Mouse (Mus musculus): Measurements from ENCODE around the gene Ahctf1. TPM values are rescaled to one million over a fixed set of nuclear protein-coding genes. Genes with fewer than 3 reads are reported as not detected.
"Not testable (repeated sequence)": the region's sequence is repeated elsewhere in the genome, so short reads cannot be mapped to it uniquely, and the experiment has no call there.

Gene Ahctf1
- polyA plus RNA-seq, 1 experiment from 2014 or later: 23.6 TPM

DNA sequence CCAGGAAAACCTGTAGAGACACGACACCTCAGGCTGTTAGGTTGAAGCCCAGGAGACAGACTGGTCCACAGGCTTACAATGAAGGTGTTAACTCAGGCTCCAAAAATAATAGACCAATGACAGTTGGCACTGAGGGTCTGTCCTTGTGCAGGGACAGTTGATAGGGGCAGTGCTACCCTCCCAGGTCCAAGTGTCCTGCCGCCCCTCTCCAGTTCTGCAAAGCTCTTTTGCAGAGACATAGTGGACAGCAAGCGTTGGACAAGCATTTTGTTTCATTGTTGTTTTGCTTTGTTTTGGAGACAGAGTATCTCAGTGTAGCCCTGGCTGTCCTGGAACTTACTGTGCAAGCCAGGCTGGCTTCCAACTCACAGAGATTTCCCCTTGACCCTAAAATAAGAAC, 72.1 kb downstream of the Ahctf1 start:
- Histone ChIP-seq H3K9me3 (peaks cover 5% of the 10 kb centered on the region; the same call in 1 of the 2 replicates), H3K27ac (no peak overlapping the region), H3K4me1 (replicated peaks) (no peaks in the 10 kb centered on the region), H3K36me3 (no peaks in the 10 kb centered on the region), H3K4me3 (no peak overlapping the region), H3K27me3 (ENCODE audit: insufficient read depth, poor library complexity, severe bottlenecking) (no peaks in the 10 kb centered on the region)
- DNase-seq (ENCODE audit: low spot score): no peak
- 88% methylated on average over 3 of the region's 3 CpGs for WGBS

DNA sequence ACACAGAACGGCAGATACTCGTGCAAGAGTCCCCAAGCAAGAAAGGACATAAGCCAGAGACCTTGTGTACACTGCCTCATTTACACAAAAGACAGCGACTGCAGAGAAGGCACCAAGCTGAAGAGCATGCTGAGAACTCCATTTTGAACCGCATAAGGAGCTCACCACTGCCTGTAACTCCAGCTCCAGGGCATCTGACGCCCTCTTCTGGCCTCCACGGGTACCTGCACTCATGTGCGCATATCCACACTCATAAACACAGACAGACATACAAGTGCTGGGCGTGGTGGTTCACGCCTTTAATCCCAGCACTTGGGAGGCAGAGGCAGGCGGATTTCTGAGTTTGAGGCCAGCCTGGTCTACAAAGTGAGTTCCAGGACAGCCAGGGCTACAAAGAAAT, 74.8 kb downstream of the Ahctf1 start:
- no peaks in the 10 kb centered on the region for H3K27me3 ChIP-seq (ENCODE audit: insufficient read depth, poor library complexity, severe bottlenecking)
- peaks cover 5% of the 10 kb centered on the region; the same call in 1 of the 2 replicates for H3K9me3 ChIP-seq
- WGBS: 88% methylated on average over 10 of the region's 10 CpGs
- H3K4me3 ChIP-seq: no peak overlapping the region
- no peak overlapping the region for H3K27ac ChIP-seq
- no peak for DNase-seq (ENCODE audit: low spot score)
- H3K4me1 ChIP-seq (replicated peaks): no peaks in the 10 kb centered on the region
- H3K36me3 ChIP-seq: no peaks in the 10 kb centered on the region

DNA sequence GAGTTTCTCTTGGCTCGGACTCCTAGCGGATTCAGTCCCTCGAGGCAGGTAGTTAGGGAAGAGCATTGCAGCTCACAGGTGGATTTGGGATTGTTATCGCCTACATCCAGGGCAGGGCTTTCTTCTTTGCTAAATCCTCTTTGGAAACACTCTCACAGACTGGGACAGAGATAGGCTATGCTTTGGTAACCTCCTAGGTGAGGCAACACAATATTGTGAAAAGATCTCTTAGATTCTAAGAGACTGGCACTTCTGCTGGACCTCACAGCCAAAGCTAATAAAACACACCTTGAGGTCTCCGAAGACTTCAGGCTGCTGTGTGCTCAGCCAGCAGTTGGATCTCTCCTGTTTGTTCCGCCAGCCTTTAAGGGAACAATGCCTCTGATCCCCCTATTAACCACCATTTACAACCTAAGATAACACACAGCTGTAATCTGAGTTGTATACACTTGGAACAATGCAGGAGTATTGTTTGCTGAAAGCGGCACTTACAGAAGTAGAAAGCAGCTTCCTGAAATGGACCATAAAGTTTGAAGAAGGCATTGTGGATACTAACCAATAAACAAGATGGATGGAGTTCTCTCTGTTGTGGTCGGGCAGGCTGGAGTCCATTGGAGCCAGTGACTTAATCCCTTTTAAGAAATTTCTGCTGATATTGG, 80.5 kb downstream of the Ahctf1 start:
- no peak for DNase-seq (ENCODE audit: low spot score)
- Histone ChIP-seq H3K27ac (no peak overlapping the region), H3K27me3 (ENCODE audit: insufficient read depth, poor library complexity, severe bottlenecking) (no peaks in the 10 kb centered on the region), H3K4me1 (replicated peaks) (no peaks in the 10 kb centered on the region), H3K4me3 (no peak overlapping the region), H3K36me3 (no peaks in the 10 kb centered on the region), H3K9me3 (no peaks in the 10 kb centered on the region)
- 88% methylated on average over 8 of the region's 8 CpGs for WGBS

DNA sequence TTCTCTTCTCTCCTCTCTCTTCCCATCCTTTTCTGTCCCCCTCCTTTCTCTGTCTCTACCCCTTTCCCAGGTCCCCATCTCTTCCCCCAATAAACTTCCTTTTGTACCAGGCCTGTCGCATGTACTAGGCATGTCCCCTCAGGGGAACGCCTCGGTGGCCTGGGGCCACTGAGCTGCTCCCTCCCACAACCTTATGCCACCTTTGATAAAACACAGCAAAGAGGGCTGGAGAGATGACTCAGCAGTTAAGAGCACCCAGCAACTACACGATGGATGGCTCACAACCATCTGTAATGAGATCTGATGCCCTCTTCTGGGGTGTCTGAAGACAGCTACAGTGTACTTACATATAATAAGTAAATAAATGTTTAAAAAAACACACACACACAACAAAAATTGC, 87.7 kb downstream of the Ahctf1 start:
- Histone ChIP-seq H3K4me3 (no peak overlapping the region), H3K36me3 (no peaks in the 10 kb centered on the region), H3K27me3 (ENCODE audit: insufficient read depth, poor library complexity, severe bottlenecking) (no peaks in the 10 kb centered on the region), H3K9me3 (peaks cover 8% of the 10 kb centered on the region; the same call in 1 of the 2 replicates), H3K4me1 (replicated peaks) (no peaks in the 10 kb centered on the region), H3K27ac (no peak overlapping the region)
- DNase-seq (ENCODE audit: low spot score): no peak
- WGBS: 91% methylated on average over 4 of the region's 4 CpGs

DNA sequence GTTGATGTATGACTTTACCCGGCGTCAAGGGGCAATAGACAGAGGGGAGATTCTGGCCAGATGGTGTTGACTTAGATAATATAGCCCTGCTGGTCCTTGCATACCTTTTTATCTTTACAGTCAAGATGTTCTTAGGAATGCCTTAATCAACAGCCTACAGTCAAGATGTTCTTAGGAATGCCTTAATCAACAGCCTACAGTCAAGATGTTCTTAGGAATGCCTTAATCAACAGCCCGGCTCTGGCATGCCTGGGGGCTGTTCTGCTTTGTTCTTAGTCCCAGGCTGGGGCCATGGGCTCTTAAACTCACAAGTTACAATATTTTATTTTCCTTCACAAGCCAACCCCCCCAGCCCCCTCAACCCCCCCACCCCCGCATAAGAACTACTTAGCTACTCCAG, 88.2 kb downstream of the Ahctf1 start:
- not testable (repeated sequence) for H3K4me1 ChIP-seq (replicated peaks); H3K4me3 ChIP-seq; H3K27me3 ChIP-seq (ENCODE audit: insufficient read depth, poor library complexity, severe bottlenecking); H3K27ac ChIP-seq; DNase-seq (ENCODE audit: low spot score); H3K36me3 ChIP-seq; H3K9me3 ChIP-seq
- WGBS: 96% methylated on average over 4 of the region's 4 CpGs

DNA sequence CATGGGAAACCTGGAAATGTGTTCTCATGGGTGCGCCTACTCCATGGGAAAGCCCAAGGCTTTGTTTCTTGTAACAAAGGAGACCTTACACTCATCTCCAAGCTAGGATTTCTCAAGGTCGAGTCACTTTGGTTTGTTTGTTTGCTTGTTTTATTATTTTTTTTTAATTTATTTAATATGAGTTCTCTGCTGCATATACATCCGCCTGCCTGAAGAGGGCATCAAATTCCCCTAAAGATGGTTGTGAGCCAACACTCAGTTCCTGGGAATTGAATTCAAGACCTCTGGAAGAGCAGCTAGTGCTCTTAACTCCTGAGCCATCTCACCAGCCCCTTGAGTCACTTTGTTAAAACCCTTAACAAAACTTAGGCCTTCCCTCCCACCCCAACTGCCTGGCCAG, 90.1 kb downstream of the Ahctf1 start:
- no peak for DNase-seq (ENCODE audit: low spot score)
- WGBS: 87% methylated on average over 3 of the region's 3 CpGs
- Histone ChIP-seq H3K27ac (no peak overlapping the region), H3K9me3 (peaks cover 8% of the 10 kb centered on the region; the same call in 1 of the 2 replicates), H3K4me1 (replicated peaks) (no peaks in the 10 kb centered on the region), H3K27me3 (ENCODE audit: insufficient read depth, poor library complexity, severe bottlenecking) (no peaks in the 10 kb centered on the region), H3K4me3 (no peak overlapping the region), H3K36me3 (no peaks in the 10 kb centered on the region)

DNA sequence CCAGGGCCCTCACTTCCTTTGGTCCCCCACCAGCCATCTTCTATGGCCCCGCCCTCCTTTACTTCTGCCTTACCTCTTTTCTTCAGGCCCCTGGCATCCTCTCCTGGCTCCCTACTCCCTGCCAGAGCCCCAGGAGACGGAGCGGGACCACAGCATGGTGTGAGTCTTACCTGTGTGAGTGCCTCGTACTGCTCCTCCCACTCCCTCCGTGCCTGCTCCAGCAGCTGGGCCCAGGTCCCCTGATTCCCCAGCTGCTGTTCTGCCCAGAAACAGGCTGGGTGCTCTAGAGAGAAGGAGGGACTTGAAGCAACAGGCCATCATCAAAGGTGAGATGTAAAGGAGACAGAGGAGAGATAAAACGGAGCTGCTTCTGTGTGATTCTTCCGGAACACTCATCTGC, 90.8 kb downstream of the Ahctf1 start:
- Histone ChIP-seq H3K4me1 (replicated peaks) (no peaks in the 10 kb centered on the region), H3K27ac (no peak overlapping the region), H3K27me3 (ENCODE audit: insufficient read depth, poor library complexity, severe bottlenecking) (no peaks in the 10 kb centered on the region), H3K4me3 (no peak overlapping the region), H3K36me3 (no peaks in the 10 kb centered on the region), H3K9me3 (peaks cover 8% of the 10 kb centered on the region; the same call in 1 of the 2 replicates)
- 88% methylated on average over 7 of the region's 7 CpGs for WGBS
- no peak for DNase-seq (ENCODE audit: low spot score)

DNA sequence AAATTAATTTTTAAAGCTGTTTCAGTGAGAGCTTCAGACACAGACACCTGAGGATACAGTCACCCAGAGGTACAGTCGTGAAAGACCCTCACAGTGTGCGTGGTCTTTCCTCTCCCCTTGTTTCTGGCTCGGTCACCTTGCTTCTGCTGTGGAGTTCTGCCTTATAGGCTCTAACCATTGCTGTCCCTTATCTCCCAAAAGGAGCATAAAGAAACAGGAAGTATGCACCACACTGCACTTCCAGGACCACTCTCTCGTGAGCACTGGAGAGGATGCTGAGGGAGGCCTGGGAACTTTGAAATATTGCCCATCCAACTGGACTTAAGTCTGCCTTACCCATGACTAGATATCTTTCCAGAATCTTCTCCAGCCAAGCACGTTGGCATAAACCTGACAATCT, 92.7 kb downstream of the Ahctf1 start:
- WGBS: 88% methylated on average over 5 of the region's 5 CpGs
- Histone ChIP-seq H3K27ac (no peak overlapping the region), H3K36me3 (no peaks in the 10 kb centered on the region), H3K4me3 (no peak overlapping the region), H3K27me3 (ENCODE audit: insufficient read depth, poor library complexity, severe bottlenecking) (no peaks in the 10 kb centered on the region), H3K9me3 (peaks cover 8% of the 10 kb centered on the region; the same call in 1 of the 2 replicates), H3K4me1 (replicated peaks) (no peaks in the 10 kb centered on the region)
- DNase-seq (ENCODE audit: low spot score): no peak

DNA sequence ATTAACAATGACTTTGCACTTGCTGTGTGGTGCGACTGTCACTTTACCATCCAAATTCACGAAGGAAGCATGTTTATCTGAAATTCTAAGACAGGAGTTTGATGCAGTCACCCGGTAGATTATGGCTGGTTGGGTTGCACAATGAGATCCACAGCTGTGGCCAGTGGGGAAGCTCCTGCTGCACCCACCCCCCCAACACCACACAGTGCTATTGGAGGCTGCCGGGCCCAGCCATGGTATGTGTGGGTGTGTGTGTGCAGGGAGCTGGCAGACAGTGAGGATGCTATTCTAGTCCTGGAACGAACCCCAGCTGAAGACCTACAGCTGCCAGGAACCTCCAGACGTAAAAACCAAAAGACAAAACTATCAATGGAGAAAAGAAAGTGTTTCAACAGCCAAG, 94.1 kb downstream of the Ahctf1 start:
- 87% methylated on average over 6 of the region's 6 CpGs for WGBS
- no peak for DNase-seq (ENCODE audit: low spot score)

DNA sequence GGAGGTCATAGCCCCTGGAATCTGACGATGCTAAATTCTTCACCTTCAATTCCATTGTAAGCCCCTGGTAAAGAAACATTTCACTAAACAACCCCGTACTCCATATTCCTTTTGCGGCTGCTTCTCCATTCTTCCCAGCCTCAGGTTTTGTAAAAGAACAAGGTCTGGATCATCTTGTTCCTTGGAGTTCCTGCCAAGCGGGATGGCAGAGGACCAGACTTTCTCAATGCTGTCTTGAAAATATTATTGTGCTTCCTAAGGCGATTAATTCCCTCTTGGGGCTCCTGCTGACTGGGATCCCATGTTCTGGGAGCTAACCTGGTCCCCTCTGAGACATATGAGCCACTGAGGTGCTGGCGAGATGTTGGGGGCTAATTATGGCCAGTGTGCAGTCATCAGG, 98.3 kb downstream of the Ahctf1 start:
- WGBS: 88% methylated on average over 6 of the region's 6 CpGs
- H3K27ac ChIP-seq: no peak overlapping the region
- DNase-seq (ENCODE audit: low spot score): no peak
- H3K4me1 ChIP-seq (replicated peaks): no peaks in the 10 kb centered on the region
- no peaks in the 10 kb centered on the region for H3K27me3 ChIP-seq (ENCODE audit: insufficient read depth, poor library complexity, severe bottlenecking)
- H3K9me3 ChIP-seq: no peaks in the 10 kb centered on the region
- H3K4me3 ChIP-seq: no peak overlapping the region
- H3K36me3 ChIP-seq: no peaks in the 10 kb centered on the region

More for the DNA sequence above, 94.1 kb downstream of the Ahctf1 start:
- Histone ChIP-seq H3K4me1 (replicated peaks) (no peaks in the 10 kb centered on the region), H3K4me3 (no peak overlapping the region), H3K27me3 (ENCODE audit: insufficient read depth, poor library complexity, severe bottlenecking) (no peaks in the 10 kb centered on the region), H3K9me3 (peaks cover 3% of the 10 kb centered on the region; the same call in 1 of the 2 replicates), H3K36me3 (no peaks in the 10 kb centered on the region), H3K27ac (no peak overlapping the region)

DNA sequence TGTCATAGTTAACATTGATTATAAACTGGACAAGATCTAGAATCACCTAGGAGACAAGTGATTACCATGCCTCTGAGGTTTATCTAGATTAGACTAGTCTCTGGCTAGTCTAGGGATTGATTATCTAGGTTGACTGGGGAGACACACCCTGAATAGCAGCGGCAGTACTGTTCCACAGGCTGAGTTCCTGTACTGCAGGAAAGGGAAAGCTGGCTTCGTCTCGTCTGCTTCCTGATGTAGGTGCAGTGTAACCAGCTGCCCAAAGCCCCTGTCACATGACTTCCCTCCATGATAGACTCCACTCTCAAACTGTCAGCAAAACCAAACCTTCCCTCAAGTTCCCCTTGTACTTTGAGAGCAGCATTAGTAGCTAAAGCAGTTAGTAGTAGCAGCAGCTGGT, 99.3 kb downstream of the Ahctf1 start:
- Histone ChIP-seq H3K27me3 (ENCODE audit: insufficient read depth, poor library complexity, severe bottlenecking) (no peaks in the 10 kb centered on the region), H3K4me3 (no peak overlapping the region), H3K9me3 (no peaks in the 10 kb centered on the region), H3K27ac (no peak overlapping the region), H3K36me3 (no peaks in the 10 kb centered on the region), H3K4me1 (replicated peaks) (no peaks in the 10 kb centered on the region)
- WGBS: 83% methylated on average over 3 of the region's 3 CpGs
- no peak for DNase-seq (ENCODE audit: low spot score)
